Mouse (Mus musculus) limb, embryonic 14.5 days (tissue): ENCODE results near the gene Cables2. TPM values are rescaled to one million over a fixed set of nuclear protein-coding genes. Genes with fewer than 3 reads are reported as not detected.

Source experiments
- ATAC-seq: fragments of 200-750 bp; cut with Nextera tagmentation; 2 replicates; pipeline ENCODE4 v1.8.0; 2017; ENCODE audit warnings: low read depth, moderate number of reproducible peaks, moderate TSS enrichment; ENCODE audit not compliant: low FRiP score
- DNase-seq: peaks from one replicate; pipeline ENCODE4 v3.0.0-alpha.2; 2015; ENCODE audit warnings: low spot score
- H3K27ac ChIP-seq: fragments of 300-500 bp; sonication (generic); replicated peaks from 2 replicates; pipeline ENCODE4 v1.5.1; 2014; ENCODE audit warnings: low read depth, mild to moderate bottlenecking, low read length, moderate library complexity, mixed read lengths
- H3K27me3 ChIP-seq: fragments of 300-500 bp; sonication (generic); 2 replicates; pipeline ENCODE4 v1.6.1; 2014; ENCODE audit warnings: low read length, mixed read lengths; ENCODE audit not compliant: control insufficient read depth, insufficient read depth
- H3K36me3 ChIP-seq: fragments of 300-500 bp; sonication (generic); 2 replicates; pipeline ENCODE4 v1.6.1; 2014; ENCODE audit warnings: mild to moderate bottlenecking, low read length, moderate library complexity, mixed read lengths; ENCODE audit not compliant: control insufficient read depth, insufficient read depth
- H3K4me1 ChIP-seq: fragments of 300-500 bp; sonication (generic); 2 replicates; pipeline ENCODE4 v1.6.1; 2014; ENCODE audit warnings: antibody characterized with exemption, low read length, mixed read lengths; ENCODE audit not compliant: control insufficient read depth, insufficient read depth
- H3K4me2 ChIP-seq: fragments of 300-500 bp; sonication (generic); replicated peaks from 2 replicates; pipeline ENCODE4 v1.6.1; 2014; ENCODE audit warnings: low read depth, mild to moderate bottlenecking, low read length, moderate library complexity; ENCODE audit not compliant: severe bottlenecking
- H3K4me3 ChIP-seq: fragments of 300-500 bp; sonication (generic); replicated peaks from 2 replicates; pipeline ENCODE4 v1.5.1; 2014; ENCODE audit warnings: low read length
- H3K9ac ChIP-seq: fragments of 300-500 bp; sonication (generic); 2 replicates; pipeline ENCODE4 v1.6.1; 2014; ENCODE audit warnings: mild to moderate bottlenecking, low read depth, low read length, moderate library complexity; ENCODE audit not compliant: severe bottlenecking
- H3K9me3 ChIP-seq: fragments of 300-500 bp; sonication (generic); 2 replicates; pipeline ENCODE4 v1.6.1; 2016; ENCODE audit warnings: low read length; ENCODE audit not compliant: control insufficient read depth
- POLR2A ChIP-seq: fragments of 200-500 bp; IDR thresholded peaks from 2 replicates; pipeline ENCODE4 v1.8.0; 2012; ENCODE audit warnings: inconsistent platforms, mild to moderate bottlenecking, moderate library complexity, borderline replicate concordance; ENCODE audit not compliant: insufficient read depth, insufficient read length; ENCODE audit errors: extremely low read depth
- WGBS: fragments of 180-500 bp; shearing (Covaris S2); extraction: QIAGEN DNeasy Blood & Tissue Kit; methylation state at CpG from one replicate; pipeline ENCODE4 v1.1.7; 2014; 5-methylcytosine and 5-hydroxymethylcytosine counted together
- polyA plus RNA-seq, 2 experiments: library from polyadenylated mRNA; depleted of rRNA in 1 of 2; stranded (reverse) in 1 of 2; unstranded in 1 of 2; fragments of >200 nt; fragmentation: Nextera tagmentation in 1 of 2; extraction: Ambion mirVana in 1 of 2; gene quantifications; 2 replicates each; pipeline versions ENCODE4 v1.2.1 to v1.2.3; 2012 to 2014

The Cables2 gene
- polyA plus RNA-seq, 2 experiments: 22.5 to 37.7 TPM

DNA sequence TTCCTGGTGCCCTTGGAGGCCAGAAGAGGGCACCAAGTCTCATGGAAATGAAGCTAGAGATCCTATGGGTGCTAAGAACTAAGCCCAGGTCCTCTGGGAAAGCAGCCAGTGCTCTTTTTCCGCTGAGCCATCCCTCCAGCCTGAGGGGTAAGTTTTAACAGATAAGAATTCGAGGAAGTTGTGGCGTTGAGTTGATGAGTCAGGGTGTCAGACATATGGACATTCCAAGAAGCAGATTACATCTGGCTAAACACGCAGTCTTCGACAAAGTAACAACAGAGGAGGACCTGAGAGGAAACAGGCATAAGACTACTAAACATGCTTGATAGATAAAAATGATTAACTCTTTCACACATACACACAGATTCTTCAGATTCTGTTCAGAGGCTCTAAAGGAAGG lies 34.7 kb downstream of the Cables2 start:
- DNase-seq (no peak), ATAC-seq (no peak)
- TF ChIP-seq POLR2A: no peak
- Histone ChIP-seq H3K27ac (no peak overlapping the region), H3K36me3 (no peaks in the 10 kb centered on the region), H3K4me2 (no peak overlapping the region), H3K9ac (no peak overlapping the region), H3K27me3 (no peaks in the 10 kb centered on the region), H3K9me3 (no peaks in the 10 kb centered on the region), H3K4me1 (peaks cover 9% of the 10 kb centered on the region), H3K4me3 (no peak overlapping the region)
- WGBS: 72% methylated on average over 5 of the region's 5 CpGs

DNA sequence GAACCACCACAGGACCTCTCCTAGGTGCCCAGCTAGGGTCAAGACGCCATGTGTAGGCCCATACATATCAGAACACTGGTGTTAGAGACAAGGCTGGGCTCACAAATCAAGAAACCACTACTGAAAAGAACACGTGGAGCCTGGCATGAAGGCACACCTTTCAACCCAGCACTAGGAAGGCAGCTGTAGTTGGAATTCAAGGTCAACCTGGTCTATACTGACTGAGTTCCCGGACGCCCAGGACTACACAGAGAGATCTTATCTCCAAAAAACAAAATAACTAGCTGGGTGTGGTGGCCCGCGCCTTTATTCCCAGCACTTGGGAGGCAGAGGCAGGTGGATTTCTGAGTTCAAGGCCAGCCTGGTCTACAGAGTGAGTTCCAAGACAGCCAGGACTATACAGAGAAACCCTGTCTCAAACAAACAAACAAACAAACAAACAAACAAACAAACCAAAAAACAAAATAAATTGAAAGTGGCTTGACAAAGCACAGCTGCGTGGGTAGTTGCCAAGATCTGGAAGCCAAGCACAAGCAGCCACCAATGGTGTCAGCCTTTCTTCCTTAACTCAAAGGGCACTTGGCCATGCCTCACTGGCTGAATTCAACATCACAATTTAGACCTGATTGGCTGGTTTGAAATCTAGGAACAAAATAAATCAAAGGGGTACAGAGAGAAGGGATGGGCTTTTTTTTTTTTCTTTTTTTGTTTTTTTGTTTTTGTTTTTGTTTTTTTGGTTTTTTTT lies 35.5 kb downstream of the Cables2 start:
- Histone ChIP-seq H3K4me1 (peaks cover 9% of the 10 kb centered on the region), H3K27ac (no peak overlapping the region), H3K9ac (no peak overlapping the region), H3K36me3 (no peaks in the 10 kb centered on the region), H3K9me3 (no peaks in the 10 kb centered on the region), H3K4me3 (no peak overlapping the region), H3K4me2 (no peak overlapping the region), H3K27me3 (no peaks in the 10 kb centered on the region)
- no peak for TF ChIP-seq POLR2A
- DNase-seq (no peak), ATAC-seq (no peak)
- 92% methylated on average over 7 of the region's 7 CpGs for WGBS

DNA sequence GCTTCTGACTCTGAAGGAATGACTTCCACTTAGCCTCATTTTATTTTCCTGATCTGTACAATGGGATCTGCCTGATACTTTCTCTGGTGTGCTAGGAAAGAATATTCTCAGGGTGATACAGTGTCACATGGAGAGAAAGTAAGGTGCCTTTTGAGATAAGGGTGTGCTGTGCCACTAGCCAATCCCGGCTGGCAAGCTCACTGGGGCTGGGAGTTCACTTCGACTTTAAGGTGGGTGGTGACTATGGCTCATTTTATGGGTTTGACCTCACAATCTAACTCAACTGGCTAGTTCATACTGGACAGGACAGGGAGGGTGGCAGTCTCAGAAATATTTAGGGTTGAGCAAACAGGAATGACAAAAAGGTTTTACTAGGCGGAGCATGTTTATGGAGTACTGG lies 36.4 kb downstream of the Cables2 start:
- 72% methylated on average over 3 of the region's 3 CpGs for WGBS
- H3K4me2 ChIP-seq: no peak overlapping the region
- no peaks in the 10 kb centered on the region for H3K9me3 ChIP-seq

DNA sequence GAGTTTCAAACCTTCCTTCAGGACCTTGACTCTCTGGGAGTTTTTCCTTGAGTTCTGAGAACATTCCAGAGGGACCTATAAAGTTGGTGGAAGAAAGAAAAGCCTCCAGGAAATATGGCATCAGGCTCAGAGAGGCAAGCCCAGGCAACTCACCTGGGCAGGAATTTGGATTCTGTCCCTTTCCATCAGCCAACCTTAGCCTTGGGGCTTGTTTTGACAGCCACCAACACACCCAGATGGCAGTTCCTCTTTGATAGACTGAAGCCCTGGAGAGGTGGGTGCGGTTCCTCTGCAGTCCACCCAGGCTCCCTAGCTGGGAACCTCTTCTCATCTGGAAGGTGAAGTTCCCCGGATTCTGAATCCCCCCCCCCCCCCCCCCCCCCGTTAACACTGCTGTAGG lies 36.8 kb downstream of the Cables2 start:
- Histone ChIP-seq H3K9ac (no peak overlapping the region), H3K9me3 (no peaks in the 10 kb centered on the region), H3K27me3 (no peaks in the 10 kb centered on the region), H3K4me1 (peaks cover 9% of the 10 kb centered on the region), H3K4me3 (no peak overlapping the region), H3K27ac (no peak overlapping the region), H3K36me3 (no peaks in the 10 kb centered on the region), H3K4me2 (no peak overlapping the region)
- ATAC-seq: no peak
- TF ChIP-seq POLR2A: no peak
- DNase-seq: peak; percentile 64
- 48% methylated on average over 3 of the region's 3 CpGs for WGBS

More for the DNA sequence above, 36.4 kb downstream of the Cables2 start:
- H3K9ac ChIP-seq: no peak overlapping the region
- H3K36me3 ChIP-seq: no peaks in the 10 kb centered on the region
- no peak for TF ChIP-seq POLR2A
- no peak for ATAC-seq
- no peak overlapping the region for H3K27ac ChIP-seq
- no peak overlapping the region for H3K4me3 ChIP-seq
- H3K27me3 ChIP-seq: no peaks in the 10 kb centered on the region
- no peak for DNase-seq
- H3K4me1 ChIP-seq: peaks cover 9% of the 10 kb centered on the region

DNA sequence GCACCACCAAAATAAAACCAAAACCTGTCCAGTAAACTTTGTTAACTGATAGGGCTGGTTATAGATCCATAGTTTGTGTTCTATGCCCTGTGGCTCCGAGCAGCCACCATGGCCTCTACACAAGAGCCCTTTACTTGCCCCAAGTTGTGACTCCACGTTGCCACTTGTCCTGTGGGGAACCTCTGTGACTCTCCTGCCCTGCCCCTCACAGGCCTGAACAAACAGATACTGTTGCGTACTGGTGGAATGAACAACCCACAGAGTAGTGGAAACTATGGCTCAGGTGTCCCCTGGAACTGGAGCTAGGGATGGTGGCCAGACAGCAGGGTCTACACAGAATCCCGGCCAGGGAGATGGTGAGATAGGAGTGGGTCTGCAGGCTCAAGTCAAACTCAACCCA lies 37.5 kb downstream of the Cables2 start:
- Histone ChIP-seq H3K9ac (no peak overlapping the region), H3K27me3 (no peaks in the 10 kb centered on the region), H3K36me3 (no peaks in the 10 kb centered on the region), H3K27ac (0 out of 2 replicates have a peak overlapping the region, but pooled peaks have one; percentile 27), H3K4me3 (no peak overlapping the region), H3K4me2 (no peak overlapping the region), H3K9me3 (no peaks in the 10 kb centered on the region), H3K4me1 (peaks cover 9% of the 10 kb centered on the region)
- DNase-seq (no peak), ATAC-seq (no peak)
- no peak for TF ChIP-seq POLR2A
- WGBS: 76% methylated on average over 4 of the region's 4 CpGs

DNA sequence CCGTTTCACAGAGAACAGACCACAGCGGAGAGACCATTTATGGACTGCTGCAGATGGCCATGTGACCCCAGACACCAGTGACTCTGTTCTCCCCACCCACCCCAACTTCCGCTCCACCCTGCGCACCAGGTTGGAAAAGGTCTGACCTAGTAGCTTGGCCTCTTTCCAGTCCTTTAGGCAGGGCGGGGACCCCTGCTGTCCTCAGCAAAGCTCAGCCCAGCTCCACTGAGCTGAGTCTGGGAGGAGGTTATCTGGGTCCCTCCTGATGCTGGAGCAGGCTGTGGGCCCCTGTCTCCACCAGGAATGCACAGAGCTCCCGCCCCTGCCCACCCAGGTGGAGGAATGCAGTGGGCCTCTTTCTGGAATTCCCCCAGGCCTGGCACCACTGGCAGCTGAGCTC lies 38.3 kb downstream of the Cables2 start:
- H3K9ac ChIP-seq: no peak overlapping the region
- H3K36me3 ChIP-seq: no peaks in the 10 kb centered on the region
- H3K27me3 ChIP-seq: no peaks in the 10 kb centered on the region
- no peak for TF ChIP-seq POLR2A
- peak overlapping the region; percentile 70 for H3K27ac ChIP-seq
- peaks cover 9% of the 10 kb centered on the region for H3K4me1 ChIP-seq
- H3K4me2 ChIP-seq: 0 out of 2 replicates have a peak overlapping the region, but pooled peaks have one; percentile 5
- WGBS: 34% methylated on average over 6 of the region's 6 CpGs
- no peaks in the 10 kb centered on the region for H3K9me3 ChIP-seq
- peak; percentile 66 for ATAC-seq
- no peak overlapping the region for H3K4me3 ChIP-seq
- DNase-seq: peak; percentile 39
